Mouse (Mus musculus) midbrain, embryonic 13.5 days (tissue): ENCODE results near the gene Gm45521. TPM values are rescaled to one million over a fixed set of nuclear protein-coding genes. Genes with fewer than 3 reads are reported as not detected.
A peak's percentile ranks its signal among the peaks of the same experiment; 100 is the strongest.

Experiments
- ATAC-seq: fragments of 200-750 bp; cut with Nextera tagmentation; 2 replicates; pipeline ENCODE4 v1.8.0; 2017; ENCODE audit warnings: mild to moderate bottlenecking, moderate TSS enrichment, moderate library complexity
- H3K27ac ChIP-seq: fragments of 300-500 bp; sonication (generic); 2 replicates; pipeline ENCODE4 v1.5.1; 2015; ENCODE audit warnings: inconsistent platforms, mild to moderate bottlenecking, moderate library complexity
- H3K27me3 ChIP-seq: fragments of 300-500 bp; sonication (generic); 2 replicates; pipeline ENCODE4 v1.6.1; 2015; ENCODE audit warnings: mild to moderate bottlenecking, inconsistent platforms
- H3K36me3 ChIP-seq: fragments of 300-500 bp; sonication (generic); 2 replicates; pipeline ENCODE4 v1.6.1; 2015; ENCODE audit warnings: mild to moderate bottlenecking, inconsistent platforms
- H3K4me1 ChIP-seq: fragments of 300-500 bp; sonication (generic); replicated peaks from 2 replicates; pipeline ENCODE4 v1.6.1; 2015; ENCODE audit warnings: inconsistent platforms
- H3K4me2 ChIP-seq: fragments of 300-500 bp; sonication (generic); replicated peaks from 2 replicates; pipeline ENCODE4 v1.6.1; 2015; ENCODE audit warnings: moderate library complexity, mild to moderate bottlenecking, inconsistent platforms
- H3K4me3 ChIP-seq: fragments of 300-500 bp; sonication (generic); replicated peaks from 2 replicates; pipeline ENCODE4 v1.5.1; 2015; ENCODE audit warnings: mild to moderate bottlenecking, inconsistent platforms
- H3K9ac ChIP-seq: fragments of 300-500 bp; sonication (generic); replicated peaks from 2 replicates; pipeline ENCODE4 v1.6.1; 2015; ENCODE audit warnings: mild to moderate bottlenecking, inconsistent platforms
- H3K9me3 ChIP-seq: fragments of 300-500 bp; sonication (generic); 2 replicates; pipeline ENCODE4 v1.6.1; 2016; ENCODE audit warnings: mild to moderate bottlenecking, inconsistent platforms
- WGBS: fragments of 180-500 bp; shearing (Covaris S2); methylation state at CpG from one replicate; pipeline ENCODE4 v1.1.7; 2015; 5-methylcytosine and 5-hydroxymethylcytosine counted together
- polyA plus RNA-seq: library from polyadenylated mRNA; unstranded; fragments of >200 nt; fragmentation: Nextera tagmentation; extraction: Ambion mirVana; gene quantifications from 2 replicates; pipeline ENCODE4 v1.2.1, GENCODE M21; 2015

The Gm45521 gene
- polyA plus RNA-seq, 1 experiment from 2014 or later, result 0.42 TPM

- Histone ChIP-seq H3K27ac (no peak overlapping the region), H3K4me3 (no peak overlapping the region), H3K27me3 (no peaks in the 10 kb centered on the region), H3K36me3 (peaks cover 4% of the 10 kb centered on the region; the same call in 1 of the 2 replicates), H3K9me3 (no peaks in the 10 kb centered on the region), H3K4me1 (peaks cover 12% of the 10 kb centered on the region), H3K9ac (no peak overlapping the region), H3K4me2 (no peak overlapping the region)
- ATAC-seq, result no peak
- 84% methylated on average over 10 of the region's 10 CpGs for WGBS
Measured at GRCm38 (mm10) chr14:7956427-7956826, 661 bp upstream of the Gm45521 start.

GRCm38 (mm10) chr14:7960616-7961015 lies 3.5 kb downstream of the Gm45521 start:
- no peaks in the 10 kb centered on the region for H3K27me3 ChIP-seq
- no peaks in the 10 kb centered on the region for H3K9me3 ChIP-seq
- peaks cover 9% of the 10 kb centered on the region for H3K4me1 ChIP-seq
- no peak overlapping the region for H3K4me3 ChIP-seq
- H3K4me2 ChIP-seq, result no peak overlapping the region
- peak; percentile 54; the same call in 1 of the 2 replicates for ATAC-seq
- no peak overlapping the region for H3K9ac ChIP-seq
- H3K27ac ChIP-seq, result no peak overlapping the region
- H3K36me3 ChIP-seq, result no peaks in the 10 kb centered on the region
- 56% methylated on average over 11 of the region's 11 CpGs for WGBS

GRCm38 (mm10) chr14:7961714-7962113 lies 4.6 kb downstream of the Gm45521 start:
- H3K4me3 ChIP-seq, result no peak overlapping the region
- no peaks in the 10 kb centered on the region for H3K36me3 ChIP-seq
- no peaks in the 10 kb centered on the region for H3K27me3 ChIP-seq
- ATAC-seq, result no peak
- WGBS, result 59% methylated on average over 5 of the region's 5 CpGs
- H3K27ac ChIP-seq, result no peak overlapping the region
- H3K4me2 ChIP-seq, result no peak overlapping the region
- H3K4me1 ChIP-seq, result peaks cover 8% of the 10 kb centered on the region
- H3K9me3 ChIP-seq, result no peaks in the 10 kb centered on the region
- H3K9ac ChIP-seq, result no peak overlapping the region

- H3K9me3 ChIP-seq, result no peaks in the 10 kb centered on the region
- ATAC-seq, result no peak
- WGBS, result 82% methylated on average over 2 of the region's 2 CpGs
- no peak overlapping the region for H3K4me2 ChIP-seq
- H3K27ac ChIP-seq, result no peak overlapping the region
- H3K27me3 ChIP-seq, result no peaks in the 10 kb centered on the region
- no peak overlapping the region for H3K4me3 ChIP-seq
- no peaks in the 10 kb centered on the region; the same call in 1 of the 2 replicates for H3K4me1 ChIP-seq
- no peaks in the 10 kb centered on the region for H3K36me3 ChIP-seq
- no peak overlapping the region for H3K9ac ChIP-seq
Measured at GRCm38 (mm10) chr14:7962626-7963025, 5.5 kb downstream of the Gm45521 start.

- H3K27ac ChIP-seq, result no peak overlapping the region
- H3K4me1 ChIP-seq, result no peaks in the 10 kb centered on the region; the same call in 1 of the 2 replicates
- ATAC-seq, result no peak
- no peaks in the 10 kb centered on the region for H3K27me3 ChIP-seq
- H3K9ac ChIP-seq, result no peak overlapping the region
- no peaks in the 10 kb centered on the region for H3K9me3 ChIP-seq
- H3K4me2 ChIP-seq, result no peak overlapping the region
- 66% methylated on average over 7 of the region's 7 CpGs for WGBS
- no peaks in the 10 kb centered on the region for H3K36me3 ChIP-seq
- no peak overlapping the region for H3K4me3 ChIP-seq
Measured at GRCm38 (mm10) chr14:7963160-7963559, 6.1 kb downstream of the Gm45521 start.

GRCm38 (mm10) chr14:7964219-7964889 lies 7.3 kb downstream of the Gm45521 start:
- no peak overlapping the region for H3K9ac ChIP-seq
- peak; percentile 70 for ATAC-seq
- WGBS, result 58% methylated on average over 11 of the region's 11 CpGs
- no peaks in the 10 kb centered on the region for H3K9me3 ChIP-seq
- H3K4me2 ChIP-seq, result no peak overlapping the region
- H3K4me1 ChIP-seq, result no peaks in the 10 kb centered on the region; the same call in 1 of the 2 replicates
- H3K27me3 ChIP-seq, result no peaks in the 10 kb centered on the region
- H3K27ac ChIP-seq, result no peak overlapping the region
- H3K36me3 ChIP-seq, result no peaks in the 10 kb centered on the region
- no peak overlapping the region for H3K4me3 ChIP-seq

GRCm38 (mm10) chr14:7971889-7972493 lies 14.9 kb downstream of the Gm45521 start:
- no peaks in the 10 kb centered on the region for H3K27me3 ChIP-seq
- ATAC-seq, result no peak
- H3K4me3 ChIP-seq, result no peak overlapping the region
- H3K4me1 ChIP-seq, result no peaks in the 10 kb centered on the region
- 69% methylated on average over 10 of the region's 10 CpGs for WGBS
- no peak overlapping the region for H3K9ac ChIP-seq
- no peaks in the 10 kb centered on the region for H3K36me3 ChIP-seq
- H3K9me3 ChIP-seq, result no peaks in the 10 kb centered on the region
- H3K27ac ChIP-seq, result no peak overlapping the region
- H3K4me2 ChIP-seq, result no peak overlapping the region

- ATAC-seq, result no peak
- no peak overlapping the region for H3K4me3 ChIP-seq
Measured at GRCm38 (mm10) chr14:7974643-7975042, 17.6 kb downstream of the Gm45521 start.

GRCm38 (mm10) chr14:7975177-7975576 lies 18.1 kb downstream of the Gm45521 start:
- Histone ChIP-seq H3K4me2 (no peak overlapping the region), H3K27ac (no peak overlapping the region), H3K9ac (no peak overlapping the region), H3K4me1 (no peaks in the 10 kb centered on the region), H3K27me3 (no peaks in the 10 kb centered on the region), H3K9me3 (no peaks in the 10 kb centered on the region), H3K36me3 (no peaks in the 10 kb centered on the region), H3K4me3 (no peak overlapping the region)
- no peak for ATAC-seq
- WGBS, result 89% methylated on average over 6 of the region's 6 CpGs

More at GRCm38 (mm10) chr14:7974643-7975042, 17.6 kb downstream of the Gm45521 start:
- H3K4me2 ChIP-seq, result no peak overlapping the region
- H3K27ac ChIP-seq, result no peak overlapping the region
- no peaks in the 10 kb centered on the region for H3K4me1 ChIP-seq
- H3K9ac ChIP-seq, result no peak overlapping the region
- no peaks in the 10 kb centered on the region for H3K9me3 ChIP-seq
- H3K36me3 ChIP-seq, result no peaks in the 10 kb centered on the region
- no peaks in the 10 kb centered on the region for H3K27me3 ChIP-seq
- 97% methylated on average over 1 of the region's 1 CpGs for WGBS

GRCm38 (mm10) chr14:7977471-7977870 lies 20.4 kb downstream of the Gm45521 start:
- no peak overlapping the region for H3K27ac ChIP-seq
- no peak overlapping the region for H3K4me3 ChIP-seq
- H3K4me1 ChIP-seq, result no peaks in the 10 kb centered on the region
- no peak overlapping the region for H3K9ac ChIP-seq
- 89% methylated on average over 1 of the region's 1 CpGs for WGBS
- ATAC-seq, result no peak
- no peaks in the 10 kb centered on the region for H3K9me3 ChIP-seq
- H3K36me3 ChIP-seq, result no peaks in the 10 kb centered on the region
- H3K27me3 ChIP-seq, result no peaks in the 10 kb centered on the region
- H3K4me2 ChIP-seq, result no peak overlapping the region

- Histone ChIP-seq H3K9ac (no peak overlapping the region), H3K4me2 (no peak overlapping the region), H3K27ac (no peak overlapping the region), H3K4me3 (no peak overlapping the region), H3K9me3 (no peaks in the 10 kb centered on the region), H3K36me3 (no peaks in the 10 kb centered on the region), H3K4me1 (no peaks in the 10 kb centered on the region), H3K27me3 (no peaks in the 10 kb centered on the region)
- WGBS, result 97% methylated on average over 1 of the region's 1 CpGs
- no peak for ATAC-seq
Measured at GRCm38 (mm10) chr14:7978183-7978582, 21.1 kb downstream of the Gm45521 start.

GRCm38 (mm10) chr14:7981226-7981625 lies 24.1 kb downstream of the Gm45521 start:
- no peaks in the 10 kb centered on the region for H3K4me1 ChIP-seq
- H3K36me3 ChIP-seq, result no peaks in the 10 kb centered on the region
- WGBS, result 88% methylated on average over 1 of the region's 1 CpGs
- H3K9ac ChIP-seq, result no peak overlapping the region
- ATAC-seq, result no peak
- H3K9me3 ChIP-seq, result no peaks in the 10 kb centered on the region
- no peak overlapping the region for H3K4me2 ChIP-seq
- H3K27ac ChIP-seq, result no peak overlapping the region
- no peaks in the 10 kb centered on the region for H3K27me3 ChIP-seq
- H3K4me3 ChIP-seq, result no peak overlapping the region
